Mouse (Mus musculus) kidney, embryonic 15.5 days (tissue): Measurements from ENCODE around the gene Triml2. TPM values are rescaled to one million over a fixed set of nuclear protein-coding genes. Genes with fewer than 3 reads are reported as not detected.

Experiments
- ATAC-seq: fragments of 200-750 bp; cut with Nextera tagmentation; replicated peaks from 2 replicates; pipeline ENCODE4 v1.8.0; 2017; ENCODE audit warnings: moderate TSS enrichment; ENCODE audit not compliant: low FRiP score
- H3K27ac ChIP-seq: fragments of 300-500 bp; sonication (generic); 2 replicates; pipeline ENCODE4 v1.5.1; 2015; ENCODE audit warnings: mild to moderate bottlenecking, inconsistent platforms
- H3K27me3 ChIP-seq: fragments of 300-500 bp; sonication (generic); 2 replicates; pipeline ENCODE4 v1.6.1; 2015; ENCODE audit warnings: inconsistent platforms
- H3K36me3 ChIP-seq: fragments of 300-500 bp; sonication (generic); 2 replicates; pipeline ENCODE4 v1.6.1; 2015; ENCODE audit warnings: inconsistent platforms
- H3K4me1 ChIP-seq: fragments of 300-500 bp; sonication (generic); 2 replicates; pipeline ENCODE4 v1.6.1; 2015; ENCODE audit warnings: inconsistent platforms
- H3K4me2 ChIP-seq: fragments of 300-500 bp; sonication (generic); 2 replicates; pipeline ENCODE4 v1.6.1; 2015; ENCODE audit warnings: moderate library complexity, mild to moderate bottlenecking, inconsistent platforms
- H3K4me3 ChIP-seq: fragments of 300-500 bp; sonication (generic); replicated peaks from 2 replicates; pipeline ENCODE4 v1.5.1; 2015; ENCODE audit warnings: mild to moderate bottlenecking, inconsistent platforms
- H3K9ac ChIP-seq: fragments of 300-500 bp; sonication (generic); 2 replicates; pipeline ENCODE4 v1.6.1; 2015; ENCODE audit warnings: mild to moderate bottlenecking, inconsistent platforms
- H3K9me3 ChIP-seq: fragments of 300-500 bp; sonication (generic); replicated peaks from 2 replicates; pipeline ENCODE4 v1.6.1; 2016; ENCODE audit warnings: inconsistent platforms
- whole genome bisulfite sequencing: fragments of 180-500 bp; shearing (Covaris S2); methylation state at CpG from one replicate; pipeline ENCODE4 v1.1.7; 2015; ENCODE audit warnings: mixed read lengths; 5-methylcytosine and 5-hydroxymethylcytosine counted together
- polyA plus RNA-seq: library from polyadenylated mRNA; unstranded; fragments of >200 nt; fragmentation: Nextera tagmentation; extraction: Ambion mirVana; gene quantifications from 2 replicates; pipeline ENCODE4 v1.2.1, GENCODE M21; 2015

Triml2 gene
- polyA plus RNA-seq, 1 experiment from 2014 or later: not detected

GRCm38 (mm10) chr8:43243326-43243725 lies 63.0 kb downstream of the Triml2 start:
- WGBS: 83% methylated on average over 3 of the region's 3 CpGs
- no peaks in the 10 kb centered on the region for H3K4me1 ChIP-seq
- no peak overlapping the region for H3K9ac ChIP-seq
- H3K4me2 ChIP-seq: no peak overlapping the region
- no peak overlapping the region for H3K27ac ChIP-seq
- no peaks in the 10 kb centered on the region for H3K36me3 ChIP-seq
- no peak overlapping the region for H3K4me3 ChIP-seq
- no peaks in the 10 kb centered on the region for H3K27me3 ChIP-seq
- no peaks in the 10 kb centered on the region for H3K9me3 ChIP-seq
- no peak for ATAC-seq

Other genes with a start within 250 kb of the Triml2 start
- gene Triml1, start 39.1 kb upstream of the Triml2 start, polyA plus RNA-seq: not detected in 2 replicates
- not detected in 2 replicates for gene Zfp42, start 126.4 kb downstream of the Triml2 start, polyA plus RNA-seq